Comparison of ENCODE assay signal across 13 mouse cellular contexts in genomic region chr9:61286561-61286960, GRCm38 (mm10).
A peak's percentile ranks its signal among the peaks of the same experiment; 100 is the strongest.
DNase-seq lines count a peak whose midpoint lies in the region.
"Had no signal": no experiment of that assay in that cellular context is flagged by ENCODE, and none has a peak within 500 bp of the region (broad histone marks: within the 10 kb centered on the region; RNA-seq: fewer than 3 reads in every experiment).

No protein-coding gene starts in this region.

- DNase-seq in 3T3-L1 (ENCODE audit: low read depth, low spot score) (peak; percentile 70), NIH3T3 (ENCODE audit: low read depth) (peak; percentile 40)
- no peak for DNase-seq in lung, postnatal 10 days
- DNase-seq in gastrocnemius, postnatal 4 days (ENCODE audit: low spot score in 2 of 2): no peak
- DNase-seq in embryo, embryonic 11 days: no peak
- DNase-seq: adrenal gland, adult 8-10 months; adrenal gland, postnatal 14 days; adrenal gland, postnatal 36 days; cerebellum, adult 11-12 months; cerebellum, adult 2 months; cerebellum, postnatal 10 days; cerebellum, postnatal 25 days; forebrain, postnatal 0 days had no signal

Comparison
In these comparisons a context has a peak if more than half of its experiments do, and no peak if none do; other contexts are left out.
1. DNase-seq: peak in 3T3-L1 (single experiment) and NIH3T3 (single experiment); none in lung, postnatal 10 days (single experiment), gastrocnemius, postnatal 4 days (0 of 2) and embryo, embryonic 11 days (single experiment).